10 mouse cellular contexts compared by ENCODE assay signal in the genomic region with DNA sequence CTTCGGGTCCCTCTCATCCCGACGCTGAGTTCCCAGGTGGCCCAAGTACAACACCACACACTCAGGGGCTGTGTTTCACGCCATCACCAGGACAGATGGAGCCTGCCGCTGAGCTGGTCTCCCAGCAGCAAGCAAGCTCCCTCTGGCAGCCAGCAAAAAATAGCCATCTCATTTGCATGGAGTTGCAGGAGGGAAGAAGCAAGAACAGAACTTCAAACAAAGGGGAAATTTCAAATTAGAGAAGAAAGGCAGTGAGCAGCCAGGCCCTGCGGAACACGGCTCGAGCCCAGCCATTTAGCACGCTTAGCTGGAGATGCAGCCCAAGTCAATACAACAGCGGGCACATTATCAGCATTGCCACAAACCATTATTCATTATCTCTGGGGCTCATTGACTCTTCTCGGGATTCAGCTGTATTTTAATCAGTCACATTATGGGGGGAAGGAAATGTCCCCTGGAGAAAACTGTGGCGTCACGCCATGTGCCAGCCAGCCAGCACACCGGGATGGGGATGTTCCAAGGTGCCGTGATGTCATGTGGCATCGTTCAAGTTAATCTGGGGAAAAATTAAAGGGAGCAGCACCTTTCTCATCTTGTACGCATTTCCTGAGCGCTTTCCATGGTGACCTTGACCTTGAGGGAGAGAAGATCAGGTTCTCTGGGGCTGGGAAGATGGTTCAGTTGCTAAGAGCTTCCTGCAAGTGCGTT.
DNase-seq lines count a peak whose midpoint lies in the region; ATAC-seq and TF ChIP-seq lines count a peak whose summit lies in the region.
"Had no signal": no experiment of that assay in that cellular context is flagged by ENCODE, and none has a peak within 500 bp of the region (broad histone marks: within the 10 kb centered on the region; RNA-seq: fewer than 3 reads in every experiment).

No protein-coding gene starts in this region.

- no peak for ATAC-seq in erythroblast, adult 5-6 weeks (replicated peaks; ENCODE audit: low FRiP score, poor library complexity, severe bottlenecking)

- TF ChIP-seq CTCF in olfactory bulb, adult 2 months (IDR thresholded peaks at IDR 0.05; ENCODE audit: insufficient read depth, low read depth, low read length) = no peak

- peak; percentile 44 to 47 for DNase-seq in frontal cortex, postnatal 10 days (ENCODE audit: low spot score in 2 of 2)
- peak; percentile 31 for DNase-seq in liver
- no peak for DNase-seq in thymus, adult 18-20 months
- DNase-seq in kidney, adult 18-20 months = no peak
- DNase-seq in gastrocnemius, adult 18-20 months (ENCODE audit: low spot score) = no peak

- H3K4me1 ChIP-seq in erythroblast, embryonic 14.5 days (ENCODE audit: control insufficient read depth) = peaks cover 67% of the 10 kb centered on the region
- peaks cover 38% of the 10 kb centered on the region for H3K4me1 ChIP-seq in olfactory bulb, adult 2 months (ENCODE audit: control insufficient read depth, insufficient read depth, low read length)

- WGBS in olfactory bulb, adult 2 months = 34% methylated on average over 19 of the region's 19 CpGs

- H3K36me3 ChIP-seq in erythroblast, embryonic 14.5 days (ENCODE audit: control insufficient read depth) = no peaks in the 10 kb centered on the region; the same call in 1 of the 2 replicates
- H3K36me3 ChIP-seq: heart, embryonic 15.5 days; limb, embryonic 13.5 days had no signal

- H3K27ac ChIP-seq in olfactory bulb, adult 2 months (ENCODE audit: insufficient read depth, low read depth, low read length) = peak overlapping the region; percentile 95
- H3K27ac ChIP-seq: heart, embryonic 15.5 days; limb, embryonic 13.5 days had no signal

- no peak for TF ChIP-seq POLR2A in olfactory bulb, adult 2 months (IDR thresholded peaks at IDR 0.05; ENCODE audit: insufficient read depth, low read depth, low read length)

- H3K9me3 ChIP-seq in erythroblast, embryonic 14.5 days (ENCODE audit: control insufficient read depth, low read length) = peaks cover 10% of the 10 kb centered on the region
- H3K9me3 ChIP-seq: heart, embryonic 15.5 days; limb, embryonic 13.5 days had no signal

- peak overlapping the region; percentile 8 for H3K4me3 ChIP-seq in erythroblast, embryonic 14.5 days (replicated peaks)
- H3K4me3 ChIP-seq in olfactory bulb, adult 2 months (ENCODE audit: insufficient read depth, low read depth, low read length) = no peak overlapping the region
- H3K4me3 ChIP-seq: heart, embryonic 15.5 days; limb, embryonic 13.5 days had no signal

- H3K27me3 ChIP-seq in erythroblast, embryonic 14.5 days (ENCODE audit: control insufficient read depth) = no peaks in the 10 kb centered on the region; the same call in 1 of the 2 replicates

Comparison
In these comparisons a context has a peak if more than half of its experiments do, and no peak if none do; other contexts are left out.
1. DNase-seq: peak in frontal cortex, postnatal 10 days (2 of 2) and liver (single experiment); none in thymus, adult 18-20 months (0 of 2), kidney, adult 18-20 months (single experiment) and gastrocnemius, adult 18-20 months (single experiment).